Mouse (Mus musculus): Measurements from ENCODE around the gene Crb1.
A peak's percentile ranks its signal among the peaks of the same experiment; 100 is the strongest.

Gene Crb1

DNA sequence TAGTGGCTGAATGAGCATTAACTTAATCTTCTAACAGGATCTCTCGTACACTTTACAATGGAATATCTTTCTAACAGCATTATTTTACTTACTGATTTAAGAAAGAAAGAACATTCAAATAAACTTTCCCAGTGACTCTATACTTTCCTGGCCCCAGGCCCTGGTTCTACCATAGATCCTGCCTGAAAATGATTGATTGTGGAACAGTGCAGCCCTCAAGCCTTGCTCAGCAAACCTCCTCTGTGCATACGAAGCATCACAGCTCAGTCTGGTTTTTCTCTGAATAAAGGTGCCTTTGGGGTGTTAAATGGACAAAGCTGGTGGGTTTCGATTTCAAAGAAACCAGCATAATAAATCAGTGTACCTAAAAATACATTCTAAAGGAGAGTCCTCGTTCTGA, 153.1 kb downstream of the Crb1 start:
- no peak for DNase-seq (ENCODE audit: low spot score)

GRCm38 (mm10) chr1:139215311-139215710, 161.6 kb downstream of the Crb1 start:
- no peak for DNase-seq (ENCODE audit: low spot score)

DNA sequence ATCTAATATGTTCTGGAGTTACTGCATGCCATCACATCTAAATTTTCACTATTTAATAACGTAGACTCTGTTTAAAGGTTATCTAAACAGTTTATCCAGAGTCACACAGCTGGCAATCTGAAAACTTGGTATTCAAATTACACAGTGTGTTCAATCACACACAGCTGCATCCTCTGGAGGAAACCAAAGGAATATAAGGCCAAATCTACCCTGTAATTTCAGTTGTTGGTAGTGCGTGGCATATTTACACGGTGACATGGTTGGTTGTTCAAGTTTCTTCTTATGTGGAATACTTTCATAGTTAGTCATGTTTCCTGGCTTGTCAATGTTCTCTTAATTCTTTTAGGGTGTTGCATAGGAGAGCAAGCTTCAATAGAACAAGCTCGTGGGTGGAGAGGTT, 166.4 kb downstream of the Crb1 start:
- DNase-seq (ENCODE audit: low spot score): no peak

DNA sequence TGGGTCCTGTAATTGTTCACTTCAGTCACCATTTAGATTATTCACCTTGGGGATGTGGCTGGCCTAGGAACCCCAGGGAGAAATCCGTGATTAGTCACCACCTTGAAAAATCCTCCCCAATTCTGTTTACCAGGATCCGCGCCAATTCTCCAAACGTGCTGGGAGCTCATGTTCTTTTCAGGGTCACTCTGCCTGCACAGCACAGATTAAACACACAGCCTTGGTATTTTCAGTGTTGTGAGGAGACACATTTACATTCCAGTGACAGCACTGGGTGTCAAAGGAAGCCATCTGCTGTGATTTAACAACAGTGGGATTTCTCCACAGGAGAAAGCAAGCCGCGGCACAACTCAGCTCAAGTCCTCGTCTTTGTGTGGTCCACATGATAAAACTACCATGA, 167.1 kb downstream of the Crb1 start:
- DNase-seq (ENCODE audit: low spot score): peak; percentile 69

- no peak for DNase-seq (ENCODE audit: low spot score)
Observed at GRCm38 (mm10) chr1:139206259-139206658, 170.6 kb downstream of the Crb1 start.

- no peak for DNase-seq (ENCODE audit: low spot score)
Observed at GRCm38 (mm10) chr1:139203026-139203425, 173.9 kb downstream of the Crb1 start.

DNA sequence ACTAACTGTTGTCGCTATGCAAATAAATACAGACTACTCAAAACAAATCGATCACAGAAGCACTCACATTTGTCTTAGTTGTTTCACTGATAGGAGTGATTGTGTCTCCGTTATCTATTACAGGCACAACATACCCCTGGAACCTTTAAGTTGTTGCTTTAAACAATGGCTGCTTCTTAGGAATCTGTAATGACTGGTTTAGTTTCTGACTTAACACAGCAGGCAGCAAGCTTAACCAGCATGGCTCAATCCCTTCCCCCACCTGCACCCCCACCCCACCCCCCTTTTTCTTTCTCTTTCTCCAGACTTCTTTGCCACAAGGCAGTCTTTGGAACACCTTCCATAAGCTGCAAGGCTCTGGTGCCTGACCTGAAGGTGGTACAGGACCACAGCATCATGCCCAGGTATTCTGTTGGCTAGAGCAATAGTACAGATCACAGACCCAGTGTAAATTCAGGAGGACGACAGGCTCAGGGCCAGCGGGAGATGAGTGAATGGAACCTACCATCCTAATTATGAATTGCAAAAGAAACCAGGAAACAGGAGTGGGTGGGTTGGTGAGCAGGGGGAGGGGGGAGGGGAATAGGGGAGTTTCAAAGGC, 182.4 kb downstream of the Crb1 start:
- no peak for DNase-seq (ENCODE audit: low spot score)

- no peak for DNase-seq (ENCODE audit: low spot score)
Observed at GRCm38 (mm10) chr1:139194011-139194410, 182.9 kb downstream of the Crb1 start.

DNA sequence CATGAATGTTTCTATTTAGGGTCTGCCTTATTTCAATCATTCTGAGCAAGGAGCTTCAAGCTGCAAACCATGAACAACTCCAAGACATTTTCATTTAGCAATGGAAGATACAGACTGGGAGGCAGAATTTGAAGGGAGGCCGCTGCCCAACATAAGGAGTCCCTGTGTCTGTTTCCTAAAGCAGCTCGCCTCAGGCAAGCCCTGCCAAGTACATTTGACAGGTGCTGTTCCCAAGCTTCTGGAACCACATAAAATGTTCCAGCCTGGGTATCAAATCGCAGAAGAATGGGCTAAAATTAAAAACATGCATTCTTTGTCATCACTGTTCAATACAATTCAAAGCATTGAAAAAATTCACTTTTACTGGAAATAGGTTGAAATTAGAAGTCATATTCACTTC, 184.3 kb downstream of the Crb1 start:
- no peak for DNase-seq (ENCODE audit: low spot score)

- DNase-seq (ENCODE audit: low spot score): no peak
Observed at GRCm38 (mm10) chr1:139180481-139181149, 196.3 kb downstream of the Crb1 start.

- DNase-seq (ENCODE audit: low spot score): no peak
Observed at GRCm38 (mm10) chr1:139179707-139180106, 197.2 kb downstream of the Crb1 start.

- DNase-seq (ENCODE audit: low spot score): no peak
Observed at GRCm38 (mm10) chr1:139174058-139174832, 202.7 kb downstream of the Crb1 start.

- DNase-seq (ENCODE audit: low spot score): no peak
Observed at GRCm38 (mm10) chr1:139162814-139163213, 214.1 kb downstream of the Crb1 start.

DNA sequence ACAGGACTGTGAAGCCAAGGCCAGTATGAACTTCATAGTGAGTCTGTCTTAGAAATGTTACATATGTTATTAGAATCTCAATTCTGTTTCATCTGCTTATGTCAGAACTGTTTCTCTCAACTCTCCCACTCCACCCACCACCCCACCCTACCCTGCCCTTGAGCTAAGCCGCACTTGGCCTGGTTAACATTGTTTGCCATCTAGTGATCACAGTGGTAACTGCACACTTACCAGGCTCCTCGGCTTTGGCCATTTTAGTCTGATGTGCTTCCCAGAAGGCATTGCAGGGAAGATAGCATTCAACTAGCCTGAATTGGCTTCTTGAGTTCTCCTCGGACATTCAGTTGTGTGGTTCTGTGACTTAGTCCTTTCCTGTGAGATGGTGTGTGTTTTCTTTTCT, 215.3 kb downstream of the Crb1 start:
- no peak for DNase-seq (ENCODE audit: low spot score)

GRCm38 (mm10) chr1:139156397-139156796, 220.5 kb downstream of the Crb1 start:
- no peak for DNase-seq (ENCODE audit: low spot score)

- no peak for DNase-seq (ENCODE audit: low spot score)
Observed at GRCm38 (mm10) chr1:139153493-139153892, 223.4 kb downstream of the Crb1 start.

DNA sequence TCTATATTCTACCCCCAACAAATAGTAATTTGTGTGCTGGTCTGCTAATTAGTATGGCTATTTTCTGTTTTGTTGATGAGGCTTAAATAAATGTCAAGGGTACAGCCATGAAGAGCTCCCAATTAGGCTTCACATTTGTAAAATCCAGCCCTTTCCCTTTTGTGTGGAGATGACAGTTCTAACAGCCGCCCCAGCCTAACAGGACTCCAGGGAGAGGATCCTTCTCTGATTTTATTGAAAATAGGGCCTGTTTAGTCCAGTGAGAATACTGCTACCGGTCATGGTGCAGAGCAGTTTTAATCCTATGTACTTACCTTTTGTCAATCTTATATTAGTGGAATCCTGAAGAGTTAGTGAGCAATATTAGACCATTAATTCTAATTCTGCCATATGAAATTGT, 223.9 kb downstream of the Crb1 start:
- DNase-seq (ENCODE audit: low spot score): no peak
